Mouse (Mus musculus) cerebellum, adult 2 months (tissue): ENCODE data around the gene Bloc1s2.

Source experiments
- CTCF ChIP-seq: fragments of 200-500 bp; IDR thresholded peaks from 2 replicates; pipeline ENCODE4 v1.5.1; 2011; ENCODE audit warnings: low read depth, mild to moderate bottlenecking, control low read depth, low read length, moderate library complexity, borderline replicate concordance; ENCODE audit not compliant: insufficient read depth
- POLR2A ChIP-seq: fragments of 200-500 bp; IDR thresholded peaks from 2 replicates; pipeline ENCODE4 v1.6.1; 2011; ENCODE audit warnings: low read length, control low read depth, borderline replicate concordance; ENCODE audit not compliant: insufficient read depth

GRCm38 (mm10) chr19:44161515-44161914 is 15.3 kb upstream of the Bloc1s2 start:
- no peak for TF ChIP-seq CTCF
- no peak for TF ChIP-seq POLR2A
